In genomic region chr12:89672819-89673218, GRCm38 (mm10) we compare ENCODE assay signal across 19 mouse cellular contexts.
"Had no signal": no experiment of that assay in that cellular context is flagged by ENCODE, and none has a peak within 500 bp of the region (broad histone marks: within the 10 kb centered on the region; RNA-seq: fewer than 3 reads in every experiment).

No protein-coding gene starts in this region.

- H3K9me3 ChIP-seq: liver, embryonic 13.5 days; liver, embryonic 15.5 days; lung, embryonic 15.5 days; megakaryocyte, embryonic 14.5 days; midbrain, embryonic 13.5 days; midbrain, embryonic 15.5 days; stomach, embryonic 15.5 days had no signal

- H3K27ac ChIP-seq: liver, embryonic 13.5 days; liver, embryonic 15.5 days; lung, embryonic 15.5 days; macrophage; midbrain, embryonic 13.5 days; midbrain, embryonic 15.5 days; stomach, embryonic 15.5 days; stomach, postnatal 0 days had no signal

- H3K4me2 ChIP-seq: liver, embryonic 13.5 days; liver, embryonic 15.5 days; lung, embryonic 15.5 days; midbrain, embryonic 11.5 days; midbrain, embryonic 13.5 days; midbrain, embryonic 15.5 days; stomach, embryonic 15.5 days had no signal

- H3K4me3 ChIP-seq: liver, embryonic 13.5 days; liver, embryonic 15.5 days; lung, embryonic 15.5 days; megakaryocyte, embryonic 14.5 days; midbrain, embryonic 13.5 days; midbrain, embryonic 15.5 days; stomach, embryonic 15.5 days had no signal

- ATAC-seq: liver, postnatal 0 days; lung, postnatal 0 days; midbrain, embryonic 13.5 days; midbrain, embryonic 15.5 days had no signal

- H3K27me3 ChIP-seq: liver, embryonic 13.5 days; liver, embryonic 15.5 days; lung, embryonic 15.5 days; megakaryocyte, embryonic 14.5 days; midbrain, embryonic 13.5 days; midbrain, embryonic 15.5 days; stomach, embryonic 15.5 days had no signal

- H3K9ac ChIP-seq: liver, embryonic 13.5 days; liver, embryonic 15.5 days; liver, postnatal 0 days; lung, embryonic 15.5 days; midbrain, embryonic 13.5 days; midbrain, embryonic 15.5 days; stomach, embryonic 15.5 days had no signal

- DNase-seq: liver, embryonic 13.5 days; liver, postnatal 0 days; lung, adult 2 months; lung, postnatal 14 days; lung, postnatal 36 days; right cerebral cortex, postnatal 14 days; thymus, adult 2 months; thymus, postnatal 25 days; thymus, postnatal 4 days had no signal

- H3K36me3 ChIP-seq: liver, embryonic 13.5 days; liver, embryonic 15.5 days; lung, embryonic 15.5 days; midbrain, embryonic 13.5 days; midbrain, embryonic 15.5 days; stomach, embryonic 15.5 days had no signal

- H3K4me1 ChIP-seq: liver, embryonic 13.5 days; liver, embryonic 15.5 days; lung, embryonic 15.5 days; megakaryocyte, embryonic 14.5 days; midbrain, embryonic 13.5 days; midbrain, embryonic 15.5 days; stomach, embryonic 15.5 days had no signal
